Mouse (Mus musculus) left cerebral cortex, postnatal 4 days (tissue): ENCODE results near the gene Herc1. TPM values are rescaled to one million over a fixed set of nuclear protein-coding genes. Genes with fewer than 3 reads are reported as not detected.
A peak's percentile ranks its signal among the peaks of the same experiment; 100 is the strongest.

ENCODE experiments used
- DNase-seq: peaks from one replicate; pipeline ENCODE4 v3.0.0-alpha.2; 2022
- intact Hi-C: fragments of 180-260 bp; cut with DNase I; formaldehyde crosslinking; loops from one replicate; pipeline ENCODE4 v1.15.1; 2025
- total RNA-seq, 2 experiments: library from RNA; stranded (reverse); gene quantifications; 2 replicates each; pipeline ENCODE4 v1.2.3; 2021

Herc1 gene
- total RNA-seq, 2 experiments from 2014 or later = 125 to 130 TPM

- intact Hi-C loops = loop anchor here (5.0 to 10.0 kb wide), 2 partner anchors 318 to 460 kb away; partner anchors contain the start of genes Aph1c and Lactb
- DNase-seq = peak; percentile 55
These were observed 164.1 kb downstream of the Herc1 start, which contains the start of gene Fbxl22 for GRCm38 (mm10) chr9:66514256-66514770. TSS of gene Fbxl22 (minus strand) at chr9:66514593.

GRCm38 (mm10) chr9:66515115-66515514 is 164.9 kb downstream of the Herc1 start:
- DNase-seq = no peak
- intact Hi-C loops = loop anchor here (5.0 to 10.0 kb wide), 2 partner anchors 272 to 460 kb away; partner anchors contain the start of gene Lactb

- intact Hi-C loops = loop anchor here (5.0 to 10.0 kb wide), 2 partner anchors 272 to 459 kb away; partner anchors contain the start of gene Lactb
- DNase-seq = no peak
These were observed 165.5 kb downstream of the Herc1 start for GRCm38 (mm10) chr9:66515680-66516210.

GRCm38 (mm10) chr9:66516296-66516940 is 166.2 kb downstream of the Herc1 start:
- DNase-seq = no peak
- intact Hi-C loops = loop anchor here (5.0 to 10.0 kb wide), 2 partner anchors 271 to 458 kb away; partner anchors contain the start of gene Lactb

GRCm38 (mm10) chr9:66517746-66518145 is 167.5 kb downstream of the Herc1 start:
- intact Hi-C loops = loop anchor here (5.0 to 10.0 kb wide), 2 partner anchors 270 to 457 kb away; partner anchors contain the start of gene Lactb
- DNase-seq = no peak

- no peak for DNase-seq
- intact Hi-C loops = loop anchor here (5.0 to 10.0 kb wide), 2 partner anchors 269 to 457 kb away; partner anchors contain the start of gene Lactb
These were observed 168.0 kb downstream of the Herc1 start for GRCm38 (mm10) chr9:66518251-66518650.

- DNase-seq = no peak
- intact Hi-C loops = loop anchor here (5.0 to 10.0 kb wide), 2 partner anchors 268 to 456 kb away; partner anchors contain the start of gene Lactb
These were observed 168.7 kb downstream of the Herc1 start for GRCm38 (mm10) chr9:66518901-66519300.

GRCm38 (mm10) chr9:66520299-66520698 is 170.0 kb downstream of the Herc1 start:
- intact Hi-C loops = no loop called here
- no peak for DNase-seq

GRCm38 (mm10) chr9:66521595-66521994 is 171.3 kb downstream of the Herc1 start:
- intact Hi-C loops = no loop called here
- no peak for DNase-seq

- no peak for DNase-seq
- intact Hi-C loops = no loop called here
These were observed 192.5 kb downstream of the Herc1 start for GRCm38 (mm10) chr9:66542785-66543184.

Other genes with a start within 250 kb of the Herc1 start
- gene Snx1, start 223.9 kb upstream of the Herc1 start, total RNA-seq = 10 to 100 TPM; 48.9 to 50.0 TPM
- 10 to 100 TPM; 23.7 to 27.9 TPM for gene Ciao2a, start 223.8 kb upstream of the Herc1 start, total RNA-seq
- under 1 TPM; 0.84 to 0.97 TPM for gene Dapk2, start 192.2 kb upstream of the Herc1 start, total RNA-seq
- gene Fbxl22, start 164.1 kb downstream of the Herc1 start, total RNA-seq = under 1 TPM; 0.24 to 0.46 TPM
- gene Usp3, start 242.7 kb downstream of the Herc1 start, total RNA-seq = 10 to 100 TPM; 60.7 to 67.3 TPM